Mouse (Mus musculus) MEL-GATA-1-ER (cell line): ENCODE measurements around the gene Nae1.
"Not testable (repeated sequence)": the region's sequence is repeated elsewhere in the genome, so short reads cannot be mapped to it uniquely, and the experiment has no call there.

Source experiments
- DNase-seq: peaks from one replicate; pipeline ENCODE4 v3.0.0-alpha.2; 2012; ENCODE audit warnings: low read depth; ENCODE audit errors: extremely low read depth

The Nae1 gene

DNA sequence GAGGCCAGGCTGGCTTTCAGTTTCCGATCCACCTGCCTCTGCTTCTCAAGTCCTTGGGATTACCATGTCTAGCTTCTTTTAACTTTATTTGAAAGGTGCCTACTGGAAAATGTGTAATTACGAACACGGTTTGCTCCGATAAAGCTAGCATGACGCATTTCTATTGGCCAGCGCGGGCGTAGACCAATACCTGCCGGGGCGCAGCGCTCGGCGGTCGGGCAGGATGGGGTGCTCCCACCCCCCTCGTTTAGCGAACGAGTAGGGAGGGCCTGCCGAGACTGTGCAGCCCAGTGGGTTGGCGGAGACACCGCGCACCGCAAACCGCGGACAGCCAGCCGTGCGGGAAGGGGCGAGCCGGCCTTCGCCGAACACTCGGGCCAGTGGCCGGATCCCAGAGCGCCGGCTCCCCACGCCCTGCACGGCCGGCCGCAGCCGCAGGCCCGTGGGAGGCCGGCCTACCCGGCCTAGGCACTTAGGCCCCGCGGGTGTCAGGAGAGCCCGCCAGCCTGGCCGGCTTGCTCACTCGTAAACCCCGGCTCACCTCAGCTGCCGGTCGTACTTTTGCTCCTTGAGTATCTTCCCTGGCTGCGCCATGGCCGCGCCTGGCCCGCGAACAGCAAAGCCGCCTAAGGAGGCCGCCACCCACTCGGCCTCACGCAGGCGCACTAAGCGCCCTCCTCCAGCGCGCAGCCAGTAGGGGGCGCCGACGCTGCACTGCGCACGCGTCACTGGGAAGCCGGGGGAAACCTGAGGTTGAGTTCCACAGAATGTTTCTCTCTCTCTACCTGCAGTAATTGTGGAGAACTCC is at the start of gene Nae1, which contains the start of gene Car7:
TSS of gene Nae1 (minus strand) at position 667 of the 808 bp plus-strand sequence.
TSS of gene Car7 (plus strand) at position 719 of the 808 bp plus-strand sequence.
- peak; percentile 74 for DNase-seq

GRCm38 (mm10) chr8:104577606-104578005 is 43.2 kb upstream of the Nae1 start:
- not testable (repeated sequence) for DNase-seq

- no peak for DNase-seq
Measured at GRCm38 (mm10) chr8:104576820-104577219, 42.4 kb upstream of the Nae1 start.

DNA sequence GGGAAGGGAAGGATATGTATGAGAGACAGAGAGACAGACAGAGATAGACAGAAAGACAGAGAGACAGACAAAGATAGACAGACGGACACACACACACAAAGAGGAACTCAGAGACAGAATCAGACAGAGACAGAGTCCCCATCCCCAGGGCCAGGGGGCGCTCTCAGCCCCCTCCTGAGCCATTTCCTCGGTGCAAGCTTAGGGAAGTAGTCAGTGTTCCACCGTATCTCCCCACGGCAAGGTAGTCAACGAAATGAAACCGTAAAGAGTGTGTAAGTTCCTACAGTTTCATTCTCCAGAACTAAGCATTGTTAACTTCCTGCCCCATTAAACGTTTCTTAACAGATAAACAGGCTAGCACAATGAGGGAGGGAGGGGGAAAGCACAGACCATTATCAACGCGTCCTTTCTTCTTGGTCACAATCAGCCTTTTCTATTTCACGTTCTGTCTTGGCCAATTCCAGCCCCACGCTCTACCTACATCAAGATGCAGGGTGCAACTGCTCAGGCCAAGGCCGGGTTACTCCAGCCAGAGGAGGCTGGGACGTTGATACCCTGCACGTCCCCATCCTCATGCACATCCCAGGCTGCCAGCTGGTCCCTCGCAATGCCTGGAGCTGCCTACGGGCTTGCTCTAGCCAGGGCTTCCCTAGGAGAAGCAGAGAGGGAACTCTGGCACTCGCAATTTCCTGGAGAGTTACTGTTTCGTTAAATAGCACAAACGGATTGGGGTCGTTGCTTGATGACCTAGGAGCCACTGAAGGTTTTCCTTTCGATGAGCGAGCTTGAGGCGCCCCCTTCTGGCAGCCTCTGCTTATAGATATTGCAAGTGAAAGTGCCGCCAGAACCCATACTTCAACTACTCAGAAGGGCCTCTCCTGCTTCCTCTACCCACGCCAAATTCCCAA is 36.3 kb upstream of the Nae1 start:
- DNase-seq, result peak; percentile 83

GRCm38 (mm10) chr8:104569559-104569958 is 35.1 kb upstream of the Nae1 start:
- DNase-seq, result no peak

DNA sequence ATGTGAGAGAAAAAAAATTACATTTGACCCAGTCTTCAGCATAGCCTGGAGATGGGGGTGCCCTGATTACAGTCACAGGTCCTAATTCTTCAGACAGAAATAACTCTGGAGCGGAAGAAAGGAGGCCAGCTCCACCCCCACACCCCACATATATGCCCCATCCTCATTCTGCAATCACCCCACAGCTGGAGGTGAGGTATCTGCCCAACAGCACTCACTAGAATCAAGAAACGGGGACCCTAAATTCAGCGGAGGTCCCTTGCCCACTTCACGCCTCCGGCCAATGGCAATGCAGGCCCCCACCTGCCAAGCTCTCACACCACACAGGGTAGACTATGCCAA is 31.0 kb upstream of the Nae1 start:
- no peak for DNase-seq

- peak; percentile 86 for DNase-seq
Measured at GRCm38 (mm10) chr8:104564633-104565456, 30.4 kb upstream of the Nae1 start.

DNA sequence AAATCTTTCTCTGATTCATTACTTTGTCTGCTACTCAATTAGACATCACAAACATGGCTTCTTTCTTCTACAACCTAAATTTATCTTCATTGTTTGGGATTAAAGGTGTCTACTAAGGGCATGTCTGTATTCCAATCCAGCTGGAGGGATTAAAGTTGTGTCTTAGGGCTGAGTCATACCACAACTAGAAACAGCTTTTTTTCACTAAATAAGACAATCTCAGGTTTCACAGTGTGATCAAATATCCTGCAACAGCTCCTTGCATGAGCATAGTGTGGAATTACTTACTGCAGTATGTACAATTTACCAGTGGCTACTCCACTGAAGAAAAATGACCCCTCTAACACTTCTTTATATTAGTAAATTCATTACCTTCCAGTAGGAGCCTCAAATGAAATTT is 26.3 kb upstream of the Nae1 start:
- no peak for DNase-seq

DNA sequence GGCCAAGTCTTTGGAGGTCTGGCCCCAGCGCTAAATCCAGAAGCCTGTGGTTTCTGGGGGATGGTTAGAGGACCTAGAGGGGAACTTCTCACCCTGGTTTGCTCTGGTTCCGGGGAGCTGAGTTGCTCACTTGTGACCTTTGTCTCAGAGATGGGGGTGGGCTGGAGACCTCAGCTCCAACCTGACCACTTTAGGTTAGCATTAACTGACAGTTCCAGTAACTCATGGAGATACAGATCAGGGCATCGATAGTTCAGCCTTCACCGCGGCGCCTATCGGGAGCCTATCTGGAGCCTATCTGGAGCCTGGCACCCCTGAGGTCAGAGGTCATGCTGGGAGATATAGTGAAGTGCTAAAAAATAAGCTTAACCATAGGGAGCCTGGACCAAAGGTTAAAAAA is 22.8 kb upstream of the Nae1 start:
- no peak for DNase-seq

- DNase-seq, result no peak
Measured at GRCm38 (mm10) chr8:104555191-104555590, 20.8 kb upstream of the Nae1 start.

- DNase-seq, result no peak
Measured at GRCm38 (mm10) chr8:104543440-104544045, 9.1 kb upstream of the Nae1 start.

DNA sequence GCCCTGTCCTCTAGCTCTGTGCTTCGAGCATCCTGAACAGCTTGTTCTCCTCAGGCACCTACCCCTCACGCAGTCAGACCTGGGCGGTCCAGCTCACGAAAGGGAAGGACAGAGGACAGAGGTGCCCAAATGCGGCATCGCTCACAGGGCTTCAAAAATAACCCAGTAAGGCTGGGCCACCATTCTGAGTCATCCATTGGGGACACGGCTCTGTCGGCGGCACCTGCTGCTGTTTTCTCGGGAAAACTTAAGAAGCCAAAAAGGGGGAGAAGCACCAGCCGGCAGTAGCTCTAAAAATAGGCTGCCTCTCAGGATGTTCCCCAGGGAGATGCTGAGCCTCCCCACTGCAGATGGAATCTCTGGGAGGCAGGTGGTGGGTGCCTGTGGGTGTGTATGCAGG is 7.7 kb upstream of the Nae1 start:
- no peak for DNase-seq

- no peak for DNase-seq
Measured at GRCm38 (mm10) chr8:104541515-104541880, 7.1 kb upstream of the Nae1 start.

GRCm38 (mm10) chr8:104540710-104541514 is 6.5 kb upstream of the Nae1 start:
- no peak for DNase-seq

GRCm38 (mm10) chr8:104540238-104540637 is 5.8 kb upstream of the Nae1 start:
- DNase-seq, result no peak

DNA sequence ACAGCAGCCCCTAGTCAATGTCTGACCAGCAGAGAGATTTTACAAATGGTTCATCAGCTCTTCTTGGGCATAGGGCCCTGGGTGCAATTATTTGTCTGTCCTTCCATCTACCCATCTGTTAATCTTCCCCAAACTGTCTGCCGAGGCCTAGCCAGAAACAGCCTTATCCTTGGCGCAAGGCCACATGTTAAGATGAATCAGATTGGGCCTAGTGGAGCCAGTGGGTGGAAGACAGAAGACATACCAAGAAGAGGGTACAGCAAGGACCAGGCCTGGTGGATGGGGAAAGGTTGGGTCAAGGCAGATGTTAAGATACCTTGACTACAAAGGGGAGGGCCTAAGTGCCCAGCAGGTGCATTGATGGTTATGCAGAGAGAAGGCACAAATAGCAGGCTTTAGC is 5.1 kb upstream of the Nae1 start:
- DNase-seq, result no peak

DNA sequence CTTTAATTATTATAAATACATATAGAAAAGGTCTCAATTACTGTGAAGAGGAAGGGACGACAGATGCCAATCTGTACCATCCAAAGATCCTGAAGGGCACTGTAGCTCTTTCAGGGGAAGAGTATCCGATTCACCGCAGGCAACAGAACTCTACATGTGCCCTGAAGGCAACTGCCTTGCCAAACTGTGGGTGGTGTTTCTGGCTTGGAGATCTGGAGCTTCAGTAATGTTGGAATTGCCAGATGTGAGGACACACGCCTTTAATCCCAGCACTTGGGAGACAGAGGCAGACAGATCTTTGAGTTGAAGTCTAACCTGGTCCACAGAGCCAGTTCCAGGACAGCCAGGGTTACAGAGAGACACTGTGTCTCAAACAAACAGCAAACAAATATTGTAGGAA is 4.5 kb upstream of the Nae1 start:
- no peak for DNase-seq

- peak; percentile 63 for DNase-seq
Measured at GRCm38 (mm10) chr8:104536028-104536427, 1.6 kb upstream of the Nae1 start.

- DNase-seq, result peak; percentile 23
Measured at GRCm38 (mm10) chr8:104535378-104535777, 941 bp upstream of the Nae1 start.

DNA sequence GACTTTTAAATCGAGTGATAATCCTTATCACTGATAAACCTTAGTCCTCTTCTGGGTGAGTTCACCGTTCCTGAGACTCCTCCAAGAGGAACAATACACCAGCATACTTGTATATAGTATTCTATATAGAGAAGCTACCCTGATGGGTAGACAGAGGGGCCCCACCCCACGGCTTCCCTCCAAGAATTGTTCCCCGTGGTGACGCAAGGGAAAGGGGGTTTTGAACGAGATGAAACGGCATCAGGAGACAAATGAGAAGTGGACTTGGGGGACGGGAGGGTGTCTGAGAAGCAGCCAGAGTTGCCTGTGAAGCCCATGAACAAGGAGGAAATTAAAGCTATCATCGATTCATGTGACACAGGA is 323 bp upstream of the Nae1 start:
- peak; percentile 64 for DNase-seq
